Mouse (Mus musculus) liver, postnatal 0 days (tissue): ENCODE results near the gene Olfr816.

Source experiments
- CTCF ChIP-seq: sonication (generic); IDR thresholded peaks from 2 replicates; pipeline ENCODE4 v1.5.1; 2016; ENCODE audit warnings: antibody characterized with exemption, low read depth
- EP300 ChIP-seq: IDR thresholded peaks from 2 replicates; pipeline ENCODE4 v1.6.1; 2016; ENCODE audit warnings: antibody characterized with exemption, low read depth, mild to moderate bottlenecking

GRCm38 (mm10) chr10:129885934-129886333, 29.5 kb downstream of the Olfr816 start:
- TF ChIP-seq CTCF (no peak), EP300 (no peak)
